Mouse (Mus musculus): ENCODE results near the gene Ttll8. TPM values are rescaled to one million over a fixed set of nuclear protein-coding genes. Genes with fewer than 3 reads are reported as not detected.

The Ttll8 gene
- total RNA-seq, 2 experiments from 2014 or later, result 1.4 to 2.2 TPM

- DNase-seq (ENCODE audit: low spot score in 2 of 2), result no peak
These were observed 111.9 kb downstream of the Ttll8 start for GRCm38 (mm10) chr15:88842300-88842673.

DNA sequence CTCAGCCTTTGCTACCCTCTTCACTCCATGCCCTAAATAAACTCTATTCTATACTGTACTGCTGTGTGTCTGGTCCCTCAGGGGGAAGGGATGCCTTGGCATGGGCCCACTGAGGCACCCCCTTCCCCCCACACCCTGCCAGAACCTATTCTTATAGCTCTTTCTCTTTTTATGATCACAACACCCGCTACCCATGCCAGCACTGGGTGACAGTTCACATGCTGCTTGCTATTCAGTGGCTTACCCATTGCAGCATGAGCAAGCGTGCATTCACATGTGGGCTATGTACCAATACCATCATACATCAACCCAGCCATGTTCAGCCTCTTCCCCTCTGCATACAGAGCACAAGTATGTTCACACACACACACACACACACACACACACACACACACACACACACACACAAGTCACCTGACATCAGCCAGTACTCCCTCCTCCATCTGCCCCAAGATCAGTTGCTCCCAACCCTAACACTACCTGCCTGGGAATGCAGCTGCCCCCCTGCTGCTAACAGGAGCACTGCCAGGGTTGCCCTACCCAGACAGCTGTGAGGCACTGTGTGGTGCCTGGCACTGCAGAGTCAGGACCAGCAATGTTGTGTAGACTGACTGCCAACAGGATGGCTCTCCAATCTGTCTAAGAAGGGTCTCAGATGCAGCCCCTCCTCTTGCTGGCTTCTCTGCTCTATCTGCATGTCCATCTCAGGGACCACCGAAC is 112.5 kb downstream of the Ttll8 start:
- DNase-seq (ENCODE audit: low spot score in 2 of 2), result no peak

DNA sequence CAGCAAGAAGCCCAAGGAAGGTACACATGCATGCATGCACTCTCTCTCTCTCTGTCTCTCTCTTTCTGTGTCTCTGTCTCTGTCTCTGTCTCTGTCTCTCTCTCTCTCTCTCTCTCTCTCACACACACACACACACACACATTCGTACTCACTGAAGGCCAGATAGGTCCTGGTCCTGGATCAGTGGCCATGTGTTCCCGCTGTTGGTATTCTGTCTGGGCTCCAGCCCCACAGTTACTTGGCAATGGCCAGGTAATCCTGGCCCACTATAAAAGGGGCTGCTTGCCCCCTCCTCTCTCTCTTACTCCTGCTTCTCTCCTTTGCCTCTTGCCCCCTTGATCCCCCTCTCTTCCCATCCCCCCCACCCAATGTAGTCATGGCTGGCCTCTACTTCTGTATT is 113.1 kb downstream of the Ttll8 start:
- DNase-seq (ENCODE audit: low spot score in 2 of 2), result no peak

Other genes starting within 250 kb of the Ttll8 start
- 10 to 100 TPM; 55.0 to 58.8 TPM for gene Brd1, start 220.2 kb downstream of the Ttll8 start, total RNA-seq (2021)
- 10 to 100 TPM; 10.6 to 10.8 TPM for gene Zbed4, start 202.8 kb downstream of the Ttll8 start, total RNA-seq (2021)
- gene Alg12, start 135.1 kb downstream of the Ttll8 start, total RNA-seq (2021), result 10 to 100 TPM; 12.0 to 12.4 TPM
- gene Creld2, start 134.8 kb downstream of the Ttll8 start, total RNA-seq (2021), result 10 to 100 TPM; 29.7 to 30.6 TPM
- 10 to 100 TPM; 36.8 to 47.6 TPM for gene Pim3, start 92.2 kb downstream of the Ttll8 start, total RNA-seq (2021)
- gene Mlc1, start 24.6 kb upstream of the Ttll8 start, total RNA-seq (2021), result 100 to 1,000 TPM; 122 TPM
- not detected for gene Mov10l1, start 28.5 kb upstream of the Ttll8 start, total RNA-seq (2021)
- 100 to 1,000 TPM; 154 to 158 TPM for gene Panx2, start 105.3 kb upstream of the Ttll8 start, total RNA-seq (2021)
- gene Trabd, start 120.7 kb upstream of the Ttll8 start, total RNA-seq (2021), result 10 to 100 TPM; 20.7 to 23.8 TPM
- gene Selenoo, start 134.7 kb upstream of the Ttll8 start, total RNA-seq (2021), result 10 to 100 TPM; 19.3 to 21.1 TPM
- 10 to 100 TPM; 29.5 to 30.4 TPM for gene Tubgcp6, start 168.7 kb upstream of the Ttll8 start, total RNA-seq (2021)
- 10 to 100 TPM; 12.4 to 12.5 TPM for gene Hdac10, start 174.3 kb upstream of the Ttll8 start, total RNA-seq (2021)
- gene Mapk12, start 186.3 kb upstream of the Ttll8 start, total RNA-seq (2021), result 1 to 10 TPM; 4.8 to 5.4 TPM
- gene Mapk11, start 195.2 kb upstream of the Ttll8 start, total RNA-seq (2021), result 10 to 100 TPM; 19.2 to 21.2 TPM
- gene Plxnb2, start 226.4 kb upstream of the Ttll8 start, total RNA-seq (2021), result 10 to 100 TPM; 46.4 to 55.0 TPM
- 10 to 100 TPM; 34.8 to 39.1 TPM for gene Dennd6b, start 242.1 kb upstream of the Ttll8 start, total RNA-seq (2021)